Mouse (Mus musculus) midbrain, embryonic 15.5 days (tissue): ENCODE measurements around the gene Milr1. TPM values are rescaled to one million over a fixed set of nuclear protein-coding genes. Genes with fewer than 3 reads are reported as not detected.
A peak's percentile ranks its signal among the peaks of the same experiment; 100 is the strongest.

Source experiments
- ATAC-seq: fragments of 200-750 bp; cut with Nextera tagmentation; replicated peaks from 2 replicates; pipeline ENCODE4 v1.8.0; 2017; ENCODE audit warnings: moderate TSS enrichment
- H3K27ac ChIP-seq: fragments of 300-500 bp; sonication (generic); 2 replicates; pipeline ENCODE4 v1.5.1; 2015; ENCODE audit warnings: mild to moderate bottlenecking, inconsistent platforms
- H3K27me3 ChIP-seq: fragments of 300-500 bp; sonication (generic); replicated peaks from 2 replicates; pipeline ENCODE4 v1.6.1; 2015; ENCODE audit warnings: inconsistent platforms
- H3K36me3 ChIP-seq: fragments of 300-500 bp; sonication (generic); replicated peaks from 2 replicates; pipeline ENCODE4 v1.6.1; 2015; ENCODE audit warnings: inconsistent platforms
- H3K4me1 ChIP-seq: fragments of 300-500 bp; sonication (generic); 2 replicates; pipeline ENCODE4 v1.6.1; 2015; ENCODE audit warnings: inconsistent platforms
- H3K4me2 ChIP-seq: fragments of 300-500 bp; sonication (generic); 2 replicates; pipeline ENCODE4 v1.6.1; 2015; ENCODE audit warnings: inconsistent platforms, mild to moderate bottlenecking, moderate library complexity
- H3K4me3 ChIP-seq: fragments of 300-500 bp; sonication (generic); 2 replicates; pipeline ENCODE4 v1.5.1; 2015; ENCODE audit warnings: mild to moderate bottlenecking, inconsistent platforms
- H3K9ac ChIP-seq: fragments of 300-500 bp; sonication (generic); 2 replicates; pipeline ENCODE4 v1.6.1; 2015; ENCODE audit warnings: mild to moderate bottlenecking, inconsistent platforms
- H3K9me3 ChIP-seq: fragments of 300-500 bp; sonication (generic); 2 replicates; pipeline ENCODE4 v1.6.1; 2016; ENCODE audit warnings: inconsistent platforms
- WGBS: fragments of 180-500 bp; shearing (Covaris S2); methylation state at CpG from one replicate; pipeline ENCODE4 v1.1.7; 2015; ENCODE audit warnings: mixed read lengths; 5-methylcytosine and 5-hydroxymethylcytosine counted together
- polyA plus RNA-seq: library from polyadenylated mRNA; unstranded; fragments of >200 nt; fragmentation: Nextera tagmentation; extraction: Ambion mirVana; gene quantifications from 2 replicates; pipeline ENCODE4 v1.2.1, GENCODE M21; 2015

The Milr1 gene
- 0.79 and 0.88 TPM in 2 replicates for polyA plus RNA-seq

DNA sequence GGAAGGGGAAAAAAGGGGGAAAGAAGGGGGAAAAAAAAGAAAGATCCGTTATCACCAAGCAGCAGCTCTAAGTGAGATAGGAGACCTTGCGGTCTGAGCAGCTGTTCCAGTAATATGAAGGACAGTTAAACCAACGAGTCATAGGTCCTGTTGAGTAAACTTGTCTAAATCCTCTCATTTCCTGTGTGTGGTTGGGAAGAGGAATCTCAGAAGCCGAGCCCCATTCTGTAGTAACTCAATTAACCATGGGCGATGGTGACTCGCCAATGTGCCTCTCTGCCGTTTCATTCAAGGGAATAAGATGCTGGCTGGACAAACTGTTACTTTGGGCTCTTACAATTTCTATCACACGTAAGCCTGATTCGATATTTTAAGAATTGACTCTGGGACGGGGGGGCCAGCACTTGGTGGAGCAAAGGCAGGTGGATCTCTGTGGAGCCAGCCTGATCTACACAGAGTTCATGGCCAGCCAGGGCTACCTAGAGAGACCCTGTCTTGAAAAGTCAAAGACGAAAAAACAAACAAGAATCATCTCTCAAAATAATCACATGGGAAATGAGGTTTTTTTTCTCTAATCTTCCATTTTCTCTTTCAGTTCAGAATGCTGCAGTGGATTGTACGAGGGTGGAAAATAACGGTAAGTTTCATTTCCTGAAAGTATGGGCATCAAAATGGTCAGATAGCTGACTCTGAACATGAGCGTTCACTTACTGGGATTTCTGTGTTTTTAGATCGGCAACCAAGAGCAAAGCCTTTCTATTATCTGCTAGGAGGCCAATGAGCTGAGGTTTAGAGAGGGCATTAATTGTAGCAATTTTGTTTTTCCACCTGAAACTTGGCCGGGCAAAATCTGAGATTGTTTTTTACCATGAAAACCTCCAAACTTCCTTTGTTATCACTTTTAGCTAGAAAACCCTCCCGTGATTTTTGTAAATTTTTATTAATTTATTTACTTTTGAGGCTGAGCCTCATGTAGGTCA is at the start of gene Milr1:
Gene Milr1, plus strand, starts transcription at position 188 of the 980 bp plus-strand sequence.
- Histone ChIP-seq H3K27ac (no peak within 1 kb of the TSS), H3K27me3 (no peaks in the 10 kb centered on the region), H3K4me3 (no peak within 1 kb of the TSS), H3K9ac (no peak within 1 kb of the TSS), H3K36me3 (no peaks in the 10 kb centered on the region), H3K4me1 (no peaks in the 10 kb centered on the region), H3K4me2 (no peak within 1 kb of the TSS), H3K9me3 (no peaks in the 10 kb centered on the region)
- no peak for ATAC-seq
- 93% methylated on average over 17 of the region's 17 CpGs for WGBS

DNA sequence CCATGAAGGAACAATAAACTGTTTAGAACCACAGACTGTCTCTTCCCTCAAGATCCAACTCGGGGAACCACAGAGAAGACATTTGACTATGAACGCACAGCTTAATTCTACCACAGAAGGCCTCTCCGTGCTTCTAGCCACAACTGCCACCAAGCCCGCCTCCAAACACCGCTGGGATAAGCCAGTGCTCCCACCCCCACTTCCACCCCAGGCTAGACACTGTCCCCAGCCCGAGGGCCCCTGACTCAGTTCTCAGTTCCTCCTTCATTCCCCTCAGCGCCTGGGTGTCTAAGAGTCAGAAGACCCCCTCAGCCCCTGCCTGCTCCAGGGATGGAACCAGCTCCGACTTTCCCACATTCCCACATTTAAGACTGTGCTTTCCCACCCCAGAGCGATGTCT is 49.4 kb upstream of the Milr1 start:
- no peak overlapping the region for H3K4me2 ChIP-seq
- ATAC-seq = no peak
- H3K36me3 ChIP-seq = no peaks in the 10 kb centered on the region
- WGBS = 71% methylated on average over 9 of the region's 9 CpGs
- H3K9ac ChIP-seq = no peak overlapping the region
- H3K4me1 ChIP-seq = no peaks in the 10 kb centered on the region
- H3K4me3 ChIP-seq = no peak overlapping the region
- H3K9me3 ChIP-seq = no peaks in the 10 kb centered on the region
- H3K27ac ChIP-seq = no peak overlapping the region
- H3K27me3 ChIP-seq = no peaks in the 10 kb centered on the region

DNA sequence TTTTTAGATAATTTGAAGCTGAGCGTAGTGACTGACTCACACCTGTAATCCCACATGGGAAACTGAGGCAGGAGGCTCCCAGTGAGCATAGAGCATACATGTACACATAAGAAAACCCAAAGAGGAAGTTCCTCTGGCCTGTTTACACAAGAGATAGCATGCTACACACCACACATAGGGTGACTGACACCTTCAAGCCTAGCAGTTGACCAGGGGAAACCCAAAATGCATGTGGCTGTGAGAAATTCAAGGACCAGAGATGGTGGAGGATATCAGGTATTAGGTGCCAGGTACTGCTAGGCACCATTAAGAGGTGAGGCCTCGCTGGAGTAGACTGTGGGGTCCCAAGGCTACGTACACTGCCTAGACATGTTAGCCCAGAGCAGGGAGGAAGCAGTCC is 48.4 kb upstream of the Milr1 start:
- Histone ChIP-seq H3K36me3 (no peaks in the 10 kb centered on the region), H3K9me3 (no peaks in the 10 kb centered on the region), H3K9ac (no peak overlapping the region), H3K4me1 (no peaks in the 10 kb centered on the region), H3K4me2 (no peak overlapping the region), H3K27me3 (no peaks in the 10 kb centered on the region), H3K4me3 (no peak overlapping the region), H3K27ac (no peak overlapping the region)
- 79% methylated on average over 3 of the region's 3 CpGs for WGBS
- ATAC-seq = no peak

DNA sequence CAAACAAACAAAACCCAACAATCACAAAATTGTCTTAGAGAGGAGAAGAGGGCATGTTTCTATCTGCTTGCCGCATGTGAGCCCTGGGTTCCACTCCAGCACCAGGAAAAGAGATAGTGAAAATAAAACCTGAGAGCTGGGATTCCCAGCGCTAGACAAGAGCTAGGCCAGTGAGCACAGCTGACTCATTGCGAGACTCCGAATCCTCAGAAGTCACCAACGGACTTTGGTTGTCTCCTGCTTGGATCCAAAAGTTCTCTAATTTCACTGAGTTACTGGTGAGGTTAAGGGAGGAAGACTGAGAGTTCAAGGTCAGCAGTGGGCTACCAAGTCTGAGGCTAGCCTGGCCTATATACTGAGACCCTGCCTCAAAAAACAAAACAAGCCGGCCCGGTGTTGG is 47.1 kb upstream of the Milr1 start:
- H3K36me3 ChIP-seq = no peaks in the 10 kb centered on the region
- H3K4me3 ChIP-seq = no peak overlapping the region
- ATAC-seq = no peak
- no peak overlapping the region for H3K4me2 ChIP-seq
- H3K27ac ChIP-seq = no peak overlapping the region
- WGBS = 93% methylated on average over 7 of the region's 7 CpGs
- no peaks in the 10 kb centered on the region for H3K4me1 ChIP-seq
- H3K9ac ChIP-seq = no peak overlapping the region
- no peaks in the 10 kb centered on the region for H3K9me3 ChIP-seq
- H3K27me3 ChIP-seq = no peaks in the 10 kb centered on the region

DNA sequence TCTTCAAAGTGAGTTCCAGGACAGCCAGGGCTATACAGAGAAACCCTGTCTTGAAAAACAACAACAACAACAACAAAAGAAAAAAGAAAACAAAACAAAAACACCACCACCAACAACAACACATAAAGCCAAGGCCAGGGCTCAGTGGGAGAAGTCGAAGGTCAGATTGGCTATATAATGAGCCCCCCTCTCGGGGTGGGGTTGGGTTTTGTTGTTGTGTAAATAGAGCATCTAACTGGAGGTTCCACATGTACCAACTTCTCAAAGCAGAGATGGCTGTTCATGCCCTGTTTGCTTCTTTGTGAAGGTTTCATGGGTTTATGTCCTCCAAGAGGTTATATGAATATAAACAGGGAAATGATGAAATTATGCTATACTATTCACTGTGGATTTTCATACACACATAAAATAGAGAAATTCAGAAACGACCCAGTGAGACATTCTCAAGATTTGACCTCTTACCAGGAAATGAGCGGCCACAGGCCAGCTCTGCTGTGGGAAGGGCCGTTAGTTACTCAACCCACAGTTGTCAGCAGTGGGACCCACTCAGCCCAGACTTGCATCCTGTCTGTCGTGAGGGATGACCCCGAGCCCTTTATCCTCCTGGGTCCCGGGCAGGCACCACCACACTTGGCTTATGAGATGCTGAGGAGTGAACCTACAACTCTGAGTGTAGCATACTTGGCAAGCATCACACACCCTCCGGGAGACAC is 46.5 kb upstream of the Milr1 start:
- H3K27me3 ChIP-seq = no peaks in the 10 kb centered on the region
- H3K9ac ChIP-seq = no peak overlapping the region
- no peaks in the 10 kb centered on the region for H3K36me3 ChIP-seq
- H3K4me3 ChIP-seq = no peak overlapping the region
- no peak for ATAC-seq
- WGBS = 77% methylated on average over 9 of the region's 9 CpGs
- no peak overlapping the region for H3K4me2 ChIP-seq
- H3K27ac ChIP-seq = no peak overlapping the region
- no peaks in the 10 kb centered on the region; the same call in 1 of the 2 replicates for H3K4me1 ChIP-seq
- H3K9me3 ChIP-seq = no peaks in the 10 kb centered on the region

DNA sequence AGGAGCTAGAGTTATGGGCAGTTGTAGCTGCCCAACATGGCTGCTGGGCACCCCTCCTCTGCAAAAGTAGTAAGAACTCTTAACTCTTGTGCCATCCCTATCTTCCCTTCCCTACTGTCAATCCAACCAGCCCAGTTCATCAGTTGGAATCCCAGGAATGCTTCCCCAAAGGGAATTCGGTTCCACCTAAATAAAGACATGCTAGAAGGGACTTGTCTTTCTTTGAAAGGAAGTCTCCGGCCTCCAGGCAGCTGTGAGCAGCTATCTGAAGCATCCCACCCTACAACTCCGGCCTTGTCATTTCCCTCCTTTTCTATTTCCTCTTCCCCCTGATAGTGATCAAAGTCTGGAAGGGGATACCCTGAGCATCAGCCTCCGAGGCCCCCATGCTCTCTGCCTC is 44.8 kb upstream of the Milr1 start:
- H3K4me1 ChIP-seq = no peaks in the 10 kb centered on the region; the same call in 1 of the 2 replicates
- no peak overlapping the region for H3K4me2 ChIP-seq
- H3K27ac ChIP-seq = no peak overlapping the region
- no peaks in the 10 kb centered on the region for H3K36me3 ChIP-seq
- H3K9me3 ChIP-seq = no peaks in the 10 kb centered on the region
- ATAC-seq = no peak
- H3K27me3 ChIP-seq = no peaks in the 10 kb centered on the region
- H3K9ac ChIP-seq = no peak overlapping the region
- H3K4me3 ChIP-seq = no peak overlapping the region
- 35% methylated on average over 4 of the region's 4 CpGs for WGBS

DNA sequence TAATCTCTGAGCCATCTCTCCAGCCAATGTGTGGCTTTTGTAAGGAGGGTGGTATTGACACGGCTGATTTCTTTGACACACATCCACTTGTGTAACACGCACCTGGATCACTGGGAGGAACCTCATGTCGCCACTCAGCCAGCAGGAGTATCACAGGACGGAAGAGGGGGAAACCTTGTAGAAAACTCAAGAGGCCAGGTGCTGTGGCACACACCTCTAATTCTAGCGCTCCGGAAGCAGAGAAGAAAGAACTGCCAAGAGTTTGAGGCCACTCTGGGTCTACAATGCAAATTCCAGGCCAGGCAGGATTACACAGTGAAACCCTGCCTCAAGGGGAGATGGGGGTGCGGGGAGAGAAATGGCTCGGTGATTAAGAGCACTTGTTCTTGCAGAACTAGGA is 43.9 kb upstream of the Milr1 start:
- Histone ChIP-seq H3K9ac (no peak overlapping the region), H3K36me3 (no peaks in the 10 kb centered on the region), H3K27me3 (no peaks in the 10 kb centered on the region), H3K27ac (no peak overlapping the region), H3K4me2 (no peak overlapping the region), H3K4me3 (no peak overlapping the region), H3K4me1 (no peaks in the 10 kb centered on the region; the same call in 1 of the 2 replicates), H3K9me3 (no peaks in the 10 kb centered on the region)
- no peak for ATAC-seq
- WGBS = 75% methylated on average over 8 of the region's 8 CpGs

DNA sequence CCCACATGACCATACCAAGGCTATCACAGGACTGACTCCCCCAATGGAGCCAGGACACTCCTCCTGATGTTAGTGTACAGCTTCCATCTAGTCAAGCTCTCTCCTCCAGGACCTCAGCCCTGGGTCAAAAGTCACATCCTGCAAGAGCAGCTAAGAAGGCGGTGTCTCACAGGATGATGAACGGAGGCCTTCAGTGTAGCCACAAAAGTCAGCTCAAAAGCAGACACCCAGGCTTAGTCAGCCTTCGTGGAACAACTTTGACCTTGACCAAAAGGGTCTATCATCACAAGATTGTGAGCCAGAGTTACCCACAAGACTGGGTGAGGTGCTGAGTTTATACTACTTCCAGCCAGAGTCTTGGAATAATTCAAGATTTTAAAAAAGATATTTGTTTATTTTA is 43.2 kb upstream of the Milr1 start:
- 79% methylated on average over 3 of the region's 3 CpGs for WGBS

DNA sequence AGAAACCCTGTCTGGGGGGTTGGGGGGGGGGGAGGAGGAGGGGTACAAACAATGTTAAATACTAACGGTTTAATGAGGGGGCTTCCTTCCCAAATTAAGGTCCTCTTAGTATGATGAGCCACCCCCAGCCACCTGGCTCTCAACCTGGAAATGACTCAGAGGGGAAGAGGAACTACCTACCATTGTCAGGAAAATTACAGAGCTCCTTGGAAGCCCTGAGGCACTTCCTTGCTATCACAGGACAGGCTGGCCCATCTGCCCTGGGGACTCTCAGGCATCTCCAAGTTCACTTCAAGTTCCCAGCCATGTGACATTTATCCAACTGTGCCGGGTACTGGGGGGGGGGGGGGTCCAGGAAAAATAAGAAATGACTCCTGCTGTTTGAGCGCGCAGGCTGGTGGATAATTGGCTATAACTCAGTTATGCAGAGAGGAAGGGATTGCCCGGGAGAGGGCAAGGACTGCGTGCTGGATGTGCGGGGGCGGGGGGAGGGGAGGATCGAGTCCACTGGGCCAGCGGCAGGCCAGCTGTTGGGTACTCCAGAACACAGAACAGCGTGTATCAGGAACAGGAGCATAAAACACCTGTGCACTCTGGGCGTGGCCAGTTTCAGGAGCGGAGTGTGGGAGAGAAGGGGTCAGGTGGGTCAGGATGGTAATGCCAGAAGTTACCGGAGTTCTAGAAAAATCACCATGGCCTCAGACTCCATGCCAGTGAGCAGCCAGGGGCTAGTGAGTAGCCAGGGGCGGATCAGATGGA is 41.6 kb upstream of the Milr1 start:
- Histone ChIP-seq H3K36me3 (no peaks in the 10 kb centered on the region), H3K4me3 (no peak overlapping the region), H3K9ac (no peak overlapping the region), H3K9me3 (no peaks in the 10 kb centered on the region), H3K27me3 (no peaks in the 10 kb centered on the region), H3K4me2 (no peak overlapping the region), H3K4me1 (no peaks in the 10 kb centered on the region; the same call in 1 of the 2 replicates), H3K27ac (no peak overlapping the region)
- WGBS = 34% methylated on average over 15 of the region's 15 CpGs
- ATAC-seq = no peak

More for the DNA sequence above, 43.2 kb upstream of the Milr1 start:
- Histone ChIP-seq H3K9me3 (no peaks in the 10 kb centered on the region), H3K4me1 (no peaks in the 10 kb centered on the region; the same call in 1 of the 2 replicates), H3K9ac (no peak overlapping the region), H3K27me3 (no peaks in the 10 kb centered on the region), H3K4me2 (no peak overlapping the region), H3K36me3 (no peaks in the 10 kb centered on the region), H3K27ac (no peak overlapping the region), H3K4me3 (no peak overlapping the region)
- no peak for ATAC-seq

DNA sequence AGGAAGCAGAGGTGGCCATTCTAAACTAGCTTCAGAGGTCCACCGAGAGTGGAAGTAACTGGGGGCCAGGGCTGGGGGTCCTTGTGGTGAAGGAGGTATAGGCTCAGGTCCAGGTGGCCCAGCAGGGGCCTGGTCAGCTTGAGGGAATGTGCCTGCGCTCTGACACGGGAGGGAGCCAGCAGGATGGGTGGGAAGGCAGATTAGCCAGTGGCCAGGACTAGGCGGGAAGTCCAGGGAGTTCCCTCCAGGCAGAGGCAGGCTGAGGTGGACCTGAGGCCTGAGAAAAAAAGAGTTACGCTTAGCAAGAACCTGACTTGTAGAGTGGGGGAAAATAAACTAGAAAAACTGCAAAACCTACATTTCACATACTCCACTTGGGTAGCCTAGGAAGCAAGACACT is 40.2 kb upstream of the Milr1 start:
- Histone ChIP-seq H3K9ac (no peak overlapping the region), H3K27ac (no peak overlapping the region), H3K4me3 (no peak overlapping the region), H3K36me3 (no peaks in the 10 kb centered on the region), H3K4me1 (no peaks in the 10 kb centered on the region; the same call in 1 of the 2 replicates), H3K4me2 (no peak overlapping the region), H3K27me3 (no peaks in the 10 kb centered on the region), H3K9me3 (no peaks in the 10 kb centered on the region)
- WGBS = 71% methylated on average over 5 of the region's 5 CpGs
- ATAC-seq = no peak

DNA sequence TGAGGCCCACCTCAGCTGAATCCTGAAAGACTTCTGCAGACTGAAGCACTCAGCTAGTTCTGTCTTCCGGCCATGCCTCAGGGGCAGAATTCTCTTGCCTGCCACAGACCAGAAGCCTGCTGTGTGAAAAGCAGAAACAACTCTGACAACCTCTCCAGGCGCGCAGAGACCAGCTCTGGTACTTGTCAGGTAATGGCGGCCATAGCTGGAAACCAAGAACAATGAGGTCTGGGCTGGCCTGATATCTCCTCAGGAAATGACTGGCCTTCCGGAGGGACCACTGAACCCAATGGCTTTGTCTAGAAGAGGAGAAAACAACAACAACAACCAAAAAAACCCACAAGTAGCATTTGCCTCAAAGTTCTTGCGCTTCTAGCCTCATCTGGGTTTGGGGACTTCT is 36.0 kb upstream of the Milr1 start:
- no peaks in the 10 kb centered on the region for H3K36me3 ChIP-seq
- no peak overlapping the region for H3K4me3 ChIP-seq
- 93% methylated on average over 6 of the region's 6 CpGs for WGBS
- H3K9ac ChIP-seq = no peak overlapping the region
- no peak overlapping the region for H3K4me2 ChIP-seq
- no peaks in the 10 kb centered on the region for H3K4me1 ChIP-seq
- H3K9me3 ChIP-seq = no peaks in the 10 kb centered on the region
- H3K27ac ChIP-seq = peak overlapping the region; percentile 18
- no peaks in the 10 kb centered on the region for H3K27me3 ChIP-seq
- ATAC-seq = no peak

DNA sequence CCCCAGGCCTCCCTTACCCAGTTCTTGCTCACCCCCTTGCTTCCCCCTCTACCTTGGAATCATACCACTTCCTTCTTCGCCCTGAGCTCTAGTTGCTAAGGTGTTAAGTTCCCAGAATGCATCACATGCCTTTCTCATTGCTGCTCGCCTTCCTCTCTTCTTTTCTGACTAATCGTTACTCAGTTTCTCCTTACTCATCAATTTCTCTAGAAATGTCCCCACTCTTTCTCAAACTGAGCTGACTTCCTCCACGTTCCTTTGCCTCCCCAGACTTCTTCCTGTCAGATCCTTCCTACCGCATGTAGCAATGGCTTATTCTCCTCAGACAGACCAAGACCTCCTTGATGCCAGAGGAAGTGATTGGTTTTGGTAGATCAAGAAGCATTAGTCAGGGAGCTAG is 34.5 kb upstream of the Milr1 start:
- H3K9ac ChIP-seq = no peak overlapping the region
- no peak for ATAC-seq
- no peaks in the 10 kb centered on the region for H3K9me3 ChIP-seq
- no peak overlapping the region for H3K4me3 ChIP-seq
- 88% methylated on average over 5 of the region's 5 CpGs for WGBS
- no peaks in the 10 kb centered on the region for H3K4me1 ChIP-seq
- H3K4me2 ChIP-seq = no peak overlapping the region
- no peak overlapping the region for H3K27ac ChIP-seq
- no peaks in the 10 kb centered on the region for H3K36me3 ChIP-seq
- H3K27me3 ChIP-seq = no peaks in the 10 kb centered on the region
